Mouse (Mus musculus) adrenal gland, postnatal 4 days (tissue): ENCODE results near the gene Nkd1. TPM values are rescaled to one million over a fixed set of nuclear protein-coding genes. Genes with fewer than 3 reads are reported as not detected.

Experiments
- DNase-seq, 2 experiments: peaks; one replicate each; pipeline ENCODE4 v3.0.0; 2021 to 2022; ENCODE audit warnings: low spot score in 2 of 2, mixed read lengths in 2 of 2
- long read RNA-seq, 2 experiments: library from polyadenylated mRNA; stranded (forward); transcript quantifications; one replicate each; pipeline ENCODE4 v2.0.0; 2021
- total RNA-seq, 2 experiments: library from RNA; stranded (reverse); gene quantifications; 2 replicates each; pipeline ENCODE4 v1.2.3; 2021

The Nkd1 gene
- total RNA-seq, result 10 to 100 TPM; 47.8 to 54.3 TPM
- long read RNA-seq, experiment 1, transcript Nkd1-201 (10 exons, 3,035 nt), result major isoform, 51 of 63 reads
- long read RNA-seq, experiment 1, partial matches to known transcripts, result 8 of 63 reads
- long read RNA-seq, experiment 1, other reads (novel, unspliced or antisense), result 4 of 63 reads
- long read RNA-seq, experiment 2, transcript Nkd1-201 (10 exons, 3,035 nt), result major isoform, 61 of 85 reads
- long read RNA-seq, experiment 2, partial matches to known transcripts, result 13 of 85 reads
- long read RNA-seq, experiment 2, other reads (novel, unspliced or antisense), result 11 of 85 reads

DNA sequence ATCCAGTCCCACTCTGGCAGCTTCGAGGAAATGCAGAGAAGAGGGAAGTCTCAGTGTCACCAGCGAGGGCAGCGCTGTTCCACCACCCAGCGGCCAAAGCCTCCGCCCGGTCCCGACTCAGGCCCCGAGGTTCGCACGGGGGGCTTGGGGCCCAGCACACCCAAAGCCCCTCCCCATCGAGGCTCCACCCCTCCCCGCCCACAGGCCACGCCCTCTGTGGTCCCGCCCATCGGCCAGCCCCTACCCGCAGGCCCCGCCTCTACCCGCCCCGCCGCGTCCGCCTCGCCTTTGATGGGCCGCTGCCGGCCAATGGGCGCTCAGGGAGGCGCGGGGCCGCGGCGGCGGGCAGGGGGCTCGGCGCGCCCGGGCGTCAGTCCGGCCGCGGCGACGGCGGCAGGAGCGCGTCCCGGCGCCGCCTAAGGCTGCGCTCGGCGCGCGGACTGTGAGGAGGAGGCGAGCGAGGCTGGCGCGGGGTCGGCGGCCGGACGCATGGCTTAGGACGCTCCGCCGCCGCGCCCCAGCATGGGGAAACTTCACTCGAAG is at the start of gene Nkd1:
Gene Nkd1, plus strand, starts transcription at position 370 of the 543 bp plus-strand sequence.
- peak; percentile 88 to 91 for DNase-seq

DNA sequence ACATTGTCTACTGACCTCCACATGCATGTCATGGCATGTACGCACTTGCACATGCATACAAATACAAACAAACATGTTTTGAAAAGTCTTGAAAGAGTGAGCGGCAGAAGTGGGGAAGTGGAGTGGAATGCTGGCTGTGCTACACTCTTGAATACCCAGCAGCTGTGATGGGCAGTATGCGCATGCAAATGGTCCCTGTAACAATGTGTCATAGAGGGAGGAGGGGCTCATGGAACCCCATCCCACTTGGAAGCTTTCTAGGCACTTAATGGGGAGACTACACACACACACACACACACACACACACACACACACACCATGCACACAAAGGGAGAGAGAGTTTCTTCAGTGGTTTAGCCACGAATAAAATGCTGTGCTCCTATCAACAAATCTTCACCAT is 39.9 kb upstream of the Nkd1 start:
- no peak for DNase-seq

DNA sequence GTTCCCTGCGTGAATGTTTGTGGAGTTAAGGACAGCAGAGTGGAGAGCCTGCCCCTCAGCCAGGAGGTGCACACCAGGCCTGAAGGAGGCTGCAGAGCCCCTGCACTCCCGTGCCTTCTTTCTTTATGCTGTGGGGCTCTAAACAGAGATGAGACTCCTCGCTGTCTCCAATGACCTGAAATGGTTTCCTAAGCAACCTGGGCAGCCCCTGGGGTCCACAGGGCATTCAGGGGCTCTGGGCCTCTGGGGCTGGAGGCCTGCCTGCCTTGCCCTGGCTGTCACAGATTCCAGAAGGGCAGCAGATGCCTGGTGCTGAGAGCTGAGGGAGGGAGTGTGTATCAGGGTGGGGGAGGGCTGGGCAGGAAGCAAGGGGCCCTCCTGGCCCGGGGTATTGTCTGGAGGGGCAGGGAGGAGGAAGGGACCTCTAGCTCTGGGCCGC is 32.7 kb upstream of the Nkd1 start:
- no peak for DNase-seq

- no peak for DNase-seq
Measured at GRCm38 (mm10) chr8:88494076-88494475, 27.1 kb upstream of the Nkd1 start.

GRCm38 (mm10) chr8:88495071-88495805 is 25.9 kb upstream of the Nkd1 start:
- no peak for DNase-seq

DNA sequence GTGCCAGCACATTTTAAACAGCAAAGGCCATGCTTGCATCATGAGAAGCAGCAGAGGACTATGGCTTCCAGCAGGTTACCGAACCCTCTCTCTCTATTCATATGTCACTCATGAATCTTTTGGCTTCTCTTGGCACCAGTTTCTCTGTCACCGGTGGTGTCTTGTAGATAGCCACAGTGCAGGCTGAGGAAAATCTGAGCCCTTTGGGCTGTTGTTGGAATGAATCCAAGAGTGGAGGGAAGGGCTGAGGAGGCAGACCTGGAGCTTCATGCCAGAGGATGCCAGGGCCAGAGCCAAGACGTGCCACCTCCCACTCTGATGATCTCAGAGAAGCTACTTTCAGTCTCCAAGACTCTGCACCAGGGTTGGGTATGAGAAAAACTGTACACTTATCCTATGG is 19.0 kb upstream of the Nkd1 start:
- no peak for DNase-seq

DNA sequence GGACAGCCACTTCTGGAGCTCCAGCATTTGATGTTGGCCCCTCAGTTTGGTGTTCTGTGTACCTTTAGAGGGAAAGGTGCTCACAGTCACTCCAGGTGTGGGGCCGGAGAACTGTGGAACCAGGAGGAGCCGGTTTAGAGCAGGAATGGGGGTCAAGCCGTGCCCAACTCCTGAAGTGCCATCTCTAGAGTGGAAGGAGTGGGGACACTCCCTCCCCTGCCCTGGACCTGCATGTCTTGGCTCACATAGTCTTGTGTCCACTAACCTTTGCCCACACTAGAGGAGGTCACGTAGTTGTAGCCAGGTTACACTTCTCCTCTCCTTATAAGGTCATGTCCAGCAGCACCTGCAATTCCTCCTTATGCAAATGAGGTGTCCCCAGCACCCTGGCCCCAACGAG is 14.2 kb upstream of the Nkd1 start:
- DNase-seq, result no peak

DNA sequence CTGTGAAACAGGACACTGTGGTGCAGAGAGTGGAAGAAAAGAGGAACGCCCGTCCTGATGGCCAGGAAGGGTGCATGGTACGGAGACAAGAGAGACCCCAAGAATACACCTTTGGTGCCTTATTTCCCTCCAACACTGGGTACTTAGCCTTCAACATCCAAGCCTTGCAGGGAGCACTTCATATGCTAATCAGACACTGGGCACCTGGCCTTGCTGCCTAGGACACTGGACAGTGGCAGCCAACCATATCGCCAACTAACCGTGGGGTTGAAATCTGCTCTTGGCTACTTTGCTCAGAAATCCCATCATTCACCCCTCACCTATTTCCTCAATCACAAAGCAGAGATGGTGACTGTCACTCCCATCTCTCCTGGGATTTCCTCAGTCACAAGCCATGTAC is 10.1 kb upstream of the Nkd1 start:
- DNase-seq, result no peak

DNA sequence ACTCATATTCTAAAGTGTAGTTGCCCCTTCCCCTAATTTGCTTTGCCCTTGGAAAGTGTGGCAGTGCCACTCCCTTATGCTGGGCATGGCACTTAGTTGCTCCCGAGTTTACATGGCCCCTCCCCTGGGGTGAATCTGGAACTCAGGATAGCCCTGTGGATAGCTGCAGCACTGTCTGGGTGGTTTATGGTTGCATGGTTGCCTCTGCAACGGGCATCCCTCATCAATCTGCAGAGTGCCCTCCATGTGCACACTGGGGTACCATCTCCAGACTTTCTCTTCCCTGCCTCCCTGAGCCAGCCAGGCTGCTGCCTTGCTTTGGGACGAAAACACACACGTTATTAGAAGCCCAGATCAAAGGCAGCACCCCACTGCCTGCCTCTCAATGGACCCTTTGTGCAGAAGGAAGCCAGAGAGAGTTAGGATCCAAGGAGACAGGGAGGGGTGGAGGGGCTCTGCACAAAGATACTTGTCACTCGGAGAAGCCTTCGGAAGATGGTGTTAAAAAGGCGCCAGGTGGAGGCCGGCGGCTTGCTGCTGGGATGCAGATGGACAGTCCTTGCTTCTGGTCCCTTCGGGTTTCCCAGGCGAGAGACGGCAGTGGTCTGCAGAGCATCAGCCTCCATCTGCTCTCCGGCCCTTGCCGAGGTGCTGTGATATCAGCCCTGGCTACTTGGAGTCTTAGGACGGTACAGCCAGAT is 8.9 kb upstream of the Nkd1 start:
- DNase-seq, result no peak

- DNase-seq, result no peak
Measured at GRCm38 (mm10) chr8:88518047-88518446, 3.1 kb upstream of the Nkd1 start.

- DNase-seq, result no peak
Measured at GRCm38 (mm10) chr8:88520381-88520780, 773 bp upstream of the Nkd1 start.

- DNase-seq, result no peak
Measured at GRCm38 (mm10) chr8:88521541-88522414, 624 bp downstream of the Nkd1 start.

DNA sequence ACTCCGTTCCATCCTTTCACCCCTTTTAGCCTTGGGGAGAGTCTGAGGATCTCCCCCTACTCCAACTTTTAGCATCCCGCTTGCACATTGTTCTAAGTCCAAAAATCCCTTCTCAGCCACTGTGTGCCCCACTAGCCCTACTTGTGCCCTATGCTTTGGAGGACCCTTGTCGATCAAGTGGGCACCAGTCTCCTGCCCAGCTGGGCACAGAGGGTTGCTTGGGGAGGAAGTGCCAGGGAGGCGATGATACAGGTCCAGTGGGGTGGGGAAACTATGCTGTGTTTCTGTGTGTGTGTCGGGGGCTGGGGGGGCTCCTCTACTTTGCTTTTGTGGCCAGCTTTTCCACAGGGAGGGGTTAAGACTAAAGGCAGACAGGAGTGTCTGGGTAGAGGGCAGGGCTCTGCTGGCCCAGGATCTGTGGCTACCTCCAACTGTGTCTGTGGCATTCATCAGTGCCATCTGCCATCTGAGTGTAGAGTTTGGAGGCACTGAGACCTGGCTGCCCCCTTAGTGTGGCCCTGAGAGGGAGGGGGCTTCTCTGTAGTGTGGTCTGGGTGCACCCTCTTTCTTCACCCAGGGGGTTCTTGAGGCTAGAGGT is 1.4 kb downstream of the Nkd1 start:
- DNase-seq, result no peak

DNA sequence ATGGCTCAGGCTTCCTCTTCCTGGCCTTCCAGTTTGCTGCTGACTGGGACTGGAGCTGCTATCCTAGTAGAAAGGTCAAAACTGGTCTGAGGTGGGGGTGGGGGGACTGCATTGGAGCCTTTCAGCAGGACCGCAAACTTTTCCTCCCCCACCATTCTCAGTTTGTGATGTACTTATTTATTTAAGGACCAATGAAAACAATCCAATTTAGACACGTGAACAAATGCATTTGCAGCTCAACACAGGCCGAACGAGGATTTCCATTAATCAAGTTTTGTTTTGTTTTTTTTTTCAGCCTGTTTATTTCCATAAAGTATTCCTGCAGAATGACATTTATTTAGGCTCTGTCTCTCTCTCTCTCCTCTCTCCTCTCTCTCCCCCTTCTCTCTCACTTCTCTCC is 2.5 kb downstream of the Nkd1 start:
- no peak for DNase-seq

GRCm38 (mm10) chr8:88524132-88524531 is 3.0 kb downstream of the Nkd1 start:
- DNase-seq, result no peak

DNA sequence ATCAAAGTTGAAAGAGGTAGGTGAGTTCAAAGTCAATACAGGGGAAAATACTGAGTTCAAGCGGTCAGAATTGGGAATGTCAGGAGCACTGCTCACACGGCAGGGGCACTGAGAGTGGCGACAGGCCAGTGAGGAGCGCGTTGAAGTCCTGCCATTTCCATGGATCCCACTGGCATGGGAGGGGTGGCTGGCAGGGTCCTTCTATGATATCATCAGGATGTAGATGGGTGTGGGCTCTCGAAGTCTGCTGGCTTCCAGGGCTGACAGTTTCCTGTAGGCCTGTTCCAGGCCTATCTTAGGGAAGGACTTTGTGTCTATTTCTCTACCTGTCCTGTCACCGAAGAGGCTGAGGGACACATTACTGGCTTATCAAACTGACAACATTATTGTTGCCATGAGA is 3.7 kb downstream of the Nkd1 start:
- no peak for DNase-seq

- DNase-seq, result no peak
Measured at GRCm38 (mm10) chr8:88526296-88526695, 5.1 kb downstream of the Nkd1 start.

GRCm38 (mm10) chr8:88528186-88528585 is 7.0 kb downstream of the Nkd1 start:
- no peak for DNase-seq

GRCm38 (mm10) chr8:88529798-88530197 is 8.6 kb downstream of the Nkd1 start:
- DNase-seq, result no peak

DNA sequence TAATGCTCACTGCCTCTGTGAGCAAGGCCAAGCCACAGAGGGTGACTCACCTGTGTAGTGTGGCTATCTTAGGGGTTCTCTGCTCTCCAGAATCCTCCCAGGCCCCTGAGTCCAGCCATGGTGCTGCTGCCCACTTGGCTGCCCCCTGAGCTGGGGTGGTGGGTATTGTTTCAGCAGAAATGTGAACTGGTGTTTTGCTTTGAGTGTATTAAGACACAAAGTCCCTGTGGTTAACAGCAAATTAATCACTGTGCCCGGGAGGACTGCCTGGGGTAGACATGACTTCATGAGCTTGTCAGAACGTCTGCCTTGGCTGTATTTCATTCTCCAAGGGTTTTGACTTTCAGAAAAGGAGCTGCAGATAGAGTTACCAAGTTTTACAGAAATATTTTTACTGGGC is 15.9 kb downstream of the Nkd1 start:
- no peak for DNase-seq
